8 mouse cellular contexts compared by ENCODE assay signal in the genomic region with DNA sequence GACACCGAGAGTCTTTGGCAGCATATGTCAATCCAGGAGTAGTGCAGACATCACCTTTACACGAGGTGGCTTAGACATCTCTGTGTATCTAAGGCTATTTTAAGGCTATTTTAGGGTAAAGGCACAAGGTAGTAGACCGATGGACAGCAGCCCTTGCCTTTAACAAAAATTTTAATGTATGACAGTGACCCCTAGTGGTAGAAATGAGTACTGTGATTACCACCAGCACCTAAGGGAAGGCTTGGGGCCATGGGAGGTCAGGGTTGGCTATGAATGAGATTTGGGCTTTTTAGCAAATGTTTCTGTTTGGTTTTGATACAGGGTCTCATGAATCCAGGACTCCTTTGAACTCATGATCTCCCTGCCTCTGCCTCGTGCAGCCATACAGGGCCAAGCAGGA. TPM values are rescaled to one million over a fixed set of nuclear protein-coding genes. Genes with fewer than 3 reads are reported as not detected.
A peak's percentile ranks its signal among the peaks of the same experiment; 100 is the strongest.
DNase-seq lines count a peak whose midpoint lies in the region; ATAC-seq lines count a peak whose summit lies in the region.

No protein-coding gene starts in this region.

- peaks cover 31% of the 10 kb centered on the region; the same call in 1 of the 2 replicates for H3K27me3 ChIP-seq in embryonic facial prominence, embryonic 10.5 days (replicated peaks; ENCODE audit: low read depth, poor library complexity, severe bottlenecking)
- no peaks in the 10 kb centered on the region for H3K27me3 ChIP-seq in hindbrain, embryonic 13.5 days
- peaks cover 51% of the 10 kb centered on the region for H3K27me3 ChIP-seq in liver, embryonic 12.5 days (replicated peaks)
- no peaks in the 10 kb centered on the region for H3K27me3 ChIP-seq in neural tube, embryonic 11.5 days (ENCODE audit: control insufficient read depth, insufficient read depth, low read length)

- 23% methylated on average over 4 of the region's 4 CpGs for WGBS in embryonic facial prominence, embryonic 10.5 days
- WGBS in hindbrain, embryonic 13.5 days, result 26% methylated on average over 4 of the region's 4 CpGs
- 20% methylated on average over 4 of the region's 4 CpGs for WGBS in liver, embryonic 12.5 days (ENCODE audit: insufficient replicate concordance)
- WGBS in neural tube, embryonic 11.5 days, result 25% methylated on average over 4 of the region's 4 CpGs

- H3K4me3 ChIP-seq in embryonic facial prominence, embryonic 10.5 days, result no peak overlapping the region
- no peak overlapping the region for H3K4me3 ChIP-seq in hindbrain, embryonic 13.5 days
- H3K4me3 ChIP-seq in liver, embryonic 12.5 days, result no peak overlapping the region
- H3K4me3 ChIP-seq in neural tube, embryonic 11.5 days (ENCODE audit: low read depth, low read length), result no peak overlapping the region

- no peak overlapping the region for H3K4me2 ChIP-seq in hindbrain, embryonic 13.5 days
- no peak overlapping the region for H3K4me2 ChIP-seq in liver, embryonic 12.5 days
- no peak overlapping the region for H3K4me2 ChIP-seq in neural tube, embryonic 11.5 days (ENCODE audit: low read depth)

- H3K36me3 ChIP-seq in embryonic facial prominence, embryonic 10.5 days (replicated peaks), result no peaks in the 10 kb centered on the region
- H3K36me3 ChIP-seq in hindbrain, embryonic 13.5 days, result peaks cover 75% of the 10 kb centered on the region
- H3K36me3 ChIP-seq in liver, embryonic 12.5 days, result no peaks in the 10 kb centered on the region
- no peaks in the 10 kb centered on the region; the same call in 1 of the 2 replicates for H3K36me3 ChIP-seq in neural tube, embryonic 11.5 days (ENCODE audit: control insufficient read depth, insufficient read depth, low read length)

- no peak overlapping the region for H3K9ac ChIP-seq in hindbrain, embryonic 13.5 days
- H3K9ac ChIP-seq in liver, embryonic 12.5 days, result no peak overlapping the region
- H3K9ac ChIP-seq in neural tube, embryonic 11.5 days (ENCODE audit: low read length), result no peak overlapping the region

- ATAC-seq in hindbrain, embryonic 13.5 days (ENCODE audit: low FRiP score), result peak; percentile 30; the same call in 1 of the 2 replicates
- ATAC-seq in liver, embryonic 12.5 days, result peak; percentile 67
- no peak for ATAC-seq in neural tube, embryonic 11.5 days (ENCODE audit: insufficient read depth, low FRiP score, low TSS enrichment)

- H3K4me1 ChIP-seq in embryonic facial prominence, embryonic 10.5 days, result peaks cover 11% of the 10 kb centered on the region
- no peaks in the 10 kb centered on the region for H3K4me1 ChIP-seq in hindbrain, embryonic 13.5 days (replicated peaks)
- peaks cover 26% of the 10 kb centered on the region for H3K4me1 ChIP-seq in liver, embryonic 12.5 days
- no peaks in the 10 kb centered on the region for H3K4me1 ChIP-seq in neural tube, embryonic 11.5 days (ENCODE audit: control insufficient read depth, insufficient read depth, low read length)

- DNase-seq in right cerebral cortex, postnatal 25 days, result peak; percentile 21
- DNase-seq in right cerebral cortex, postnatal 4 days, result no peak
- DNase-seq in T-cell, adult 2 months (ENCODE audit: low spot score), result peak; percentile 48
- DNase-seq in embryonic facial prominence, embryonic 10.5 days (ENCODE audit: low spot score), result peak; percentile 28
- DNase-seq in neural tube, embryonic 11.5 days (ENCODE audit: low spot score), result peak; percentile 59
- no peak for DNase-seq in gastrocnemius, postnatal 4 days (ENCODE audit: low spot score in 2 of 2)

- H3K27ac ChIP-seq in embryonic facial prominence, embryonic 10.5 days (replicated peaks), result no peak overlapping the region
- no peak overlapping the region for H3K27ac ChIP-seq in hindbrain, embryonic 13.5 days
- H3K27ac ChIP-seq in liver, embryonic 12.5 days, result no peak overlapping the region
- H3K27ac ChIP-seq in neural tube, embryonic 11.5 days (ENCODE audit: low read depth, low read length), result no peak overlapping the region

- no peaks in the 10 kb centered on the region for H3K9me3 ChIP-seq in embryonic facial prominence, embryonic 10.5 days
- H3K9me3 ChIP-seq in hindbrain, embryonic 13.5 days, result no peaks in the 10 kb centered on the region
- no peaks in the 10 kb centered on the region for H3K9me3 ChIP-seq in liver, embryonic 12.5 days (replicated peaks)
- no peaks in the 10 kb centered on the region for H3K9me3 ChIP-seq in neural tube, embryonic 11.5 days (ENCODE audit: control insufficient read depth, low read length)

RNA-seq across cellular contexts. Expression of a gene that starts 17.5 kb away (rescaled TPM):
- polyA plus RNA-seq in embryonic facial prominence, embryonic 10.5 days (2016; fragmentation: Nextera tagmentation; extraction: Ambion mirVana), result 25.3 and 25.9 TPM in 2 replicates
- 20.0 and 22.1 TPM in 2 replicates for polyA plus RNA-seq in hindbrain, embryonic 13.5 days (2015; fragmentation: Nextera tagmentation; extraction: Ambion mirVana)
- polyA plus RNA-seq in liver, embryonic 12.5 days (2016; fragmentation: Nextera tagmentation; extraction: Ambion mirVana), result 44.7 and 50.0 TPM in 2 replicates
- polyA plus RNA-seq in neural tube, embryonic 11.5 days (2014; fragmentation: Nextera tagmentation; extraction: Ambion mirVana), result 15.4 and 16.4 TPM in 2 replicates
- total RNA-seq in gastrocnemius, postnatal 4 days (2021), result 10 to 100 TPM; 11.5 to 12.7 TPM

RNA-seq across cellular contexts. Expression of a gene that starts 33.4 kb away (rescaled TPM):
- polyA plus RNA-seq in embryonic facial prominence, embryonic 10.5 days (2016; fragmentation: Nextera tagmentation; extraction: Ambion mirVana), result 107 and 115 TPM in 2 replicates
- polyA plus RNA-seq in hindbrain, embryonic 13.5 days (2015; fragmentation: Nextera tagmentation; extraction: Ambion mirVana), result 211 and 221 TPM in 2 replicates
- polyA plus RNA-seq in liver, embryonic 12.5 days (2016; fragmentation: Nextera tagmentation; extraction: Ambion mirVana), result 33.2 and 36.9 TPM in 2 replicates
- polyA plus RNA-seq in neural tube, embryonic 11.5 days (2014; fragmentation: Nextera tagmentation; extraction: Ambion mirVana), result 138 and 148 TPM in 2 replicates
- total RNA-seq in gastrocnemius, postnatal 4 days (2021), result 10 to 100 TPM; 43.8 to 49.7 TPM

RNA-seq across cellular contexts. Expression of a gene that starts 34.3 kb away (rescaled TPM):
- 11.6 and 11.9 TPM in 2 replicates for polyA plus RNA-seq in embryonic facial prominence, embryonic 10.5 days (2016; fragmentation: Nextera tagmentation; extraction: Ambion mirVana)
- polyA plus RNA-seq in hindbrain, embryonic 13.5 days (2015; fragmentation: Nextera tagmentation; extraction: Ambion mirVana), result 86.3 and 88.5 TPM in 2 replicates
- polyA plus RNA-seq in liver, embryonic 12.5 days (2016; fragmentation: Nextera tagmentation; extraction: Ambion mirVana), result 0.08 and 0.12 TPM in 2 replicates
- polyA plus RNA-seq in neural tube, embryonic 11.5 days (2014; fragmentation: Nextera tagmentation; extraction: Ambion mirVana), result 43.4 and 51.0 TPM in 2 replicates
- 1 to 10 TPM; 1.2 to 1.4 TPM for total RNA-seq in gastrocnemius, postnatal 4 days (2021)

RNA-seq across cellular contexts. Expression of a gene that starts 37.3 kb away (rescaled TPM):
- 187 and 197 TPM in 2 replicates for polyA plus RNA-seq in embryonic facial prominence, embryonic 10.5 days (2016; fragmentation: Nextera tagmentation; extraction: Ambion mirVana)
- polyA plus RNA-seq in hindbrain, embryonic 13.5 days (2015; fragmentation: Nextera tagmentation; extraction: Ambion mirVana), result 308 and 330 TPM in 2 replicates
- 95.5 and 96.1 TPM in 2 replicates for polyA plus RNA-seq in liver, embryonic 12.5 days (2016; fragmentation: Nextera tagmentation; extraction: Ambion mirVana)
- polyA plus RNA-seq in neural tube, embryonic 11.5 days (2014; fragmentation: Nextera tagmentation; extraction: Ambion mirVana), result 224 and 230 TPM in 2 replicates
- 100 to 1,000 TPM; 145 to 146 TPM for total RNA-seq in gastrocnemius, postnatal 4 days (2021)

RNA-seq across cellular contexts. Expression of a gene that starts 39.0 kb away (rescaled TPM):
- polyA plus RNA-seq in embryonic facial prominence, embryonic 10.5 days (2016; fragmentation: Nextera tagmentation; extraction: Ambion mirVana), result 26.9 and 29.6 TPM in 2 replicates
- polyA plus RNA-seq in hindbrain, embryonic 13.5 days (2015; fragmentation: Nextera tagmentation; extraction: Ambion mirVana), result 28.4 and 30.7 TPM in 2 replicates
- 14.3 and 17.4 TPM in 2 replicates for polyA plus RNA-seq in liver, embryonic 12.5 days (2016; fragmentation: Nextera tagmentation; extraction: Ambion mirVana)
- polyA plus RNA-seq in neural tube, embryonic 11.5 days (2014; fragmentation: Nextera tagmentation; extraction: Ambion mirVana), result 31.7 and 31.8 TPM in 2 replicates
- total RNA-seq in gastrocnemius, postnatal 4 days (2021), result 10 to 100 TPM; 40.4 to 43.0 TPM

Comparison
In these comparisons a context has a peak if more than half of its experiments do, and no peak if none do; other contexts are left out.
1. DNase-seq: peak in right cerebral cortex, postnatal 25 days (single experiment), T-cell, adult 2 months (single experiment), embryonic facial prominence, embryonic 10.5 days (single experiment) and neural tube, embryonic 11.5 days (single experiment); none in right cerebral cortex, postnatal 4 days (single experiment) and gastrocnemius, postnatal 4 days (0 of 2).
2. RNA of a gene that starts 34.3 kb away (polyA plus RNA-seq): 86.3 to 88.5 TPM in hindbrain, embryonic 13.5 days, 43.4 to 51.0 TPM in neural tube, embryonic 11.5 days and 11.6 to 11.9 TPM in embryonic facial prominence, embryonic 10.5 days; 0.08 to 0.12 TPM in liver, embryonic 12.5 days; every median in the first group is over 10 times any median in the second.